Mouse (Mus musculus): ENCODE data around the gene Slc22a16.

DNA sequence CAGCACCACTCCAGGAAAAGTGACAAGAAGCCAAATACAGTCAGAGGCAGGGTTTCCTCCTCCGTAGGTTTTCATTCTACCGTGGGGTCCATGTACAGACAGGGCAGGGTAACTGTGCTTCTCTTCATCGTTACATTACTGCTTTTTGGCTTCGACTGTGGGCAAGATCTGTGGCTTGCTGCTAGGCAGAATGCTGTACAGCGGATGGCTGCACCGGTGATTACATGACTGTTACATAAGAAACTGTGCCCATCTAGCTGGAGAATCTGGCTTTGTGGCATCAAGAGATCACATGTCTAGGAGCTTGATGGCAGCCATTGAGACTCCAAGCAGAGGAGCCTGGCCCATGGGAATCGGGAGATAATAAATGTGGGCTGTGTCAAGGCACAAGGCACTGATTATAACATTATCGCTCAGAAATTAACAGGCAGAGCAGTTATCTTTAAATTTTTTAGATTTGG is 43.8 kb upstream of the Slc22a16 start:
- TF ChIP-seq POLR2A (IDR thresholded peaks at IDR 0.05; ENCODE audit: extremely low read depth, insufficient read depth, low read length): no peak
- TF ChIP-seq CTCF (IDR thresholded peaks at IDR 0.05; ENCODE audit: extremely low read depth, insufficient read depth, low read length): no peak
